Mouse (Mus musculus) heart, postnatal 10 days (tissue): ENCODE measurements around the gene Mettl2. TPM values are rescaled to one million over a fixed set of nuclear protein-coding genes. Genes with fewer than 3 reads are reported as not detected.

Source experiments
- total RNA-seq, 2 experiments: library from RNA; stranded (reverse); gene quantifications; 2 replicates each; pipeline ENCODE4 v1.2.3; 2021

Gene Mettl2
- total RNA-seq, 2 experiments from 2014 or later, result 13.6 to 14.3 TPM

Other genes starting within 250 kb of the Mettl2 start
- not detected for gene Efcab3, start 62.8 kb upstream of the Mettl2 start, total RNA-seq
- not detected for gene Gm10842, start 20.5 kb downstream of the Mettl2 start, total RNA-seq
- gene Tlk2, start 52.4 kb downstream of the Mettl2 start, total RNA-seq, result 10 to 100 TPM; 47.9 to 50.7 TPM
- 10 to 100 TPM; 35.1 to 35.9 TPM for gene Mrc2, start 166.2 kb downstream of the Mettl2 start, total RNA-seq